Mouse (Mus musculus) limb, embryonic 15.5 days (tissue): ENCODE measurements around the gene B3gat2. TPM values are rescaled to one million over a fixed set of nuclear protein-coding genes. Genes with fewer than 3 reads are reported as not detected.
A peak's percentile ranks its signal among the peaks of the same experiment; 100 is the strongest.

Source experiments
- ATAC-seq: fragments of 200-750 bp; cut with Nextera tagmentation; 2 replicates; pipeline ENCODE4 v1.8.0; 2017; ENCODE audit warnings: low read depth, moderate TSS enrichment; ENCODE audit not compliant: insufficient number of reproducible peaks, low FRiP score, low TSS enrichment
- H3K27ac ChIP-seq: fragments of 300-500 bp; sonication (generic); 2 replicates; pipeline ENCODE4 v1.5.1; 2015; ENCODE audit warnings: moderate library complexity, mild to moderate bottlenecking, inconsistent platforms
- H3K27me3 ChIP-seq: fragments of 300-500 bp; sonication (generic); 2 replicates; pipeline ENCODE4 v1.6.1; 2015; ENCODE audit warnings: inconsistent platforms
- H3K36me3 ChIP-seq: fragments of 300-500 bp; sonication (generic); 2 replicates; pipeline ENCODE4 v1.6.1; 2015; ENCODE audit warnings: inconsistent platforms
- H3K4me1 ChIP-seq: fragments of 300-500 bp; sonication (generic); 2 replicates; pipeline ENCODE4 v1.6.1; 2015; ENCODE audit warnings: inconsistent platforms
- H3K4me2 ChIP-seq: fragments of 300-500 bp; sonication (generic); 2 replicates; pipeline ENCODE4 v1.6.1; 2015; ENCODE audit warnings: mild to moderate bottlenecking, inconsistent platforms
- H3K4me3 ChIP-seq: fragments of 300-500 bp; sonication (generic); 2 replicates; pipeline ENCODE4 v1.5.1; 2015; ENCODE audit warnings: mild to moderate bottlenecking, inconsistent platforms
- H3K9ac ChIP-seq: fragments of 300-500 bp; sonication (generic); 2 replicates; pipeline ENCODE4 v1.6.1; 2015; ENCODE audit warnings: inconsistent platforms
- H3K9me3 ChIP-seq: fragments of 300-500 bp; sonication (generic); 2 replicates; pipeline ENCODE4 v1.6.1; 2016; ENCODE audit warnings: inconsistent platforms
- WGBS: fragments of 180-500 bp; shearing (Covaris S2); methylation state at CpG from one replicate; pipeline ENCODE4 v1.1.7; 2015; 5-methylcytosine and 5-hydroxymethylcytosine counted together
- polyA plus RNA-seq: library from polyadenylated mRNA; unstranded; fragments of >200 nt; fragmentation: Nextera tagmentation; extraction: Ambion mirVana; gene quantifications from 2 replicates; pipeline ENCODE4 v1.2.1, GENCODE M21; 2015

Gene B3gat2
- 0.78 and 0.96 TPM in 2 replicates for polyA plus RNA-seq

- Histone ChIP-seq H3K27me3 (peaks cover 48% of the 10 kb centered on the region), H3K9ac (peak within 1 kb of the TSS; percentile 31; the same call in 1 of the 2 replicates), H3K36me3 (no peaks in the 10 kb centered on the region), H3K4me3 (peak within 1 kb of the TSS; percentile 57), H3K4me2 (peak within 1 kb of the TSS; percentile 98), H3K4me1 (peaks cover 25% of the 10 kb centered on the region), H3K27ac (no peak within 1 kb of the TSS), H3K9me3 (no peaks in the 10 kb centered on the region)
- ATAC-seq: no peak
- WGBS: under 1% methylated on average over 34 of the region's 34 CpGs
Observed at GRCm38 (mm10) chr1:23761502-23762135, at the start of gene B3gat2. Gene B3gat2, plus strand, starts transcription at chr1:23761753.

DNA sequence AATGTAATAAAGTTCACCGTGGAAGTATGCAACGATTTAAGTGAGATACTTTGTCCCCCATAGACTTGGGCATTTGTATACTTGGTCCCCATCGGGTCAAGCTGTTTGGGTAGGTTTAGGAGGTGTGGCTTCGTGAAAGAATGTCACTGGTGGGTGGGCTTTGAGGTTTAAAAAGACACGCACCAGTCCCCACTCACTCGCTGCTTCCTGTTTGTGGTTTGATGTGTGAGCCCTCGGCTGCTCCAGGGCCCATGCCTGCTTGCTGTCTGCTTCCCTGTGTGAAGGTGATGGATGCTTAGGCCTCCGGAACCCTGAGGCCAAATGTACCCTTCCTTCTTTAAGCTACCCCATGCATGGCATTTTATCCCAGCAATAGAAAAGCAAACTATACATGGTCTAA is 41.2 kb upstream of the B3gat2 start:
- 74% methylated on average over 8 of the region's 8 CpGs for WGBS
- no peaks in the 10 kb centered on the region for H3K27me3 ChIP-seq

DNA sequence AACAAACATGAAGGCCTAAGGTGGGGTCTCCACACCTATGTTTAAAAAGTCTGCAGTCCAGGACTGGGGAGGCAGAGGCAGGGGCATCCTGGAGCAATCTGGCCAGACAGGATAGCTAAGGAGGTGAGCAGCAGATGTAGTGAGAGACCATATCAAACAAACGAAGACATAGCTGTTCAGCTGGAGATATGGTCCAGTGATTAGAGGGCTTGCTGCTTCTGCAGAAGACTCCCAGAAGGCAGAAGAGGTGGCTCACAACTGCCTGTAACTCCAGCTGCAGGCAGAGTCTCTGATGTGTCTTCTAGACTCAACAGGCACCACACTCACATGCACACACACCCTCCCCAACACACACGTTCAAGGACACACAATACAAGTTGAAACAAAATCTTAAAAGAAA is 40.5 kb upstream of the B3gat2 start:
- no peaks in the 10 kb centered on the region for H3K4me1 ChIP-seq
- no peaks in the 10 kb centered on the region for H3K36me3 ChIP-seq
- H3K27ac ChIP-seq: no peak overlapping the region
- WGBS: 73% methylated on average over 2 of the region's 2 CpGs
- no peak overlapping the region for H3K9ac ChIP-seq
- ATAC-seq: no peak
- H3K4me3 ChIP-seq: no peak overlapping the region
- no peaks in the 10 kb centered on the region for H3K9me3 ChIP-seq
- no peaks in the 10 kb centered on the region for H3K27me3 ChIP-seq
- H3K4me2 ChIP-seq: no peak overlapping the region

More for the DNA sequence above, 41.2 kb upstream of the B3gat2 start:
- no peak overlapping the region for H3K4me3 ChIP-seq
- no peaks in the 10 kb centered on the region for H3K9me3 ChIP-seq
- H3K36me3 ChIP-seq: no peaks in the 10 kb centered on the region
- no peak overlapping the region for H3K4me2 ChIP-seq
- no peak overlapping the region for H3K27ac ChIP-seq
- H3K9ac ChIP-seq: no peak overlapping the region
- ATAC-seq: no peak
- no peaks in the 10 kb centered on the region for H3K4me1 ChIP-seq

- Histone ChIP-seq H3K36me3 (no peaks in the 10 kb centered on the region), H3K9ac (no peak overlapping the region), H3K4me1 (no peaks in the 10 kb centered on the region), H3K9me3 (no peaks in the 10 kb centered on the region), H3K4me2 (no peak overlapping the region), H3K4me3 (no peak overlapping the region), H3K27me3 (no peaks in the 10 kb centered on the region), H3K27ac (no peak overlapping the region)
- 75% methylated on average over 15 of the region's 15 CpGs for WGBS
- no peak for ATAC-seq
Observed at GRCm38 (mm10) chr1:23722469-23723372, 38.8 kb upstream of the B3gat2 start.

- H3K4me2 ChIP-seq: no peak overlapping the region
- no peaks in the 10 kb centered on the region for H3K4me1 ChIP-seq
- no peaks in the 10 kb centered on the region for H3K36me3 ChIP-seq
- no peak overlapping the region for H3K9ac ChIP-seq
- no peak overlapping the region for H3K27ac ChIP-seq
- 81% methylated on average over 5 of the region's 5 CpGs for WGBS
- no peak overlapping the region for H3K4me3 ChIP-seq
- ATAC-seq: no peak
- no peaks in the 10 kb centered on the region for H3K9me3 ChIP-seq
- H3K27me3 ChIP-seq: no peaks in the 10 kb centered on the region
Observed at GRCm38 (mm10) chr1:23731324-23731723, 30.2 kb upstream of the B3gat2 start.

DNA sequence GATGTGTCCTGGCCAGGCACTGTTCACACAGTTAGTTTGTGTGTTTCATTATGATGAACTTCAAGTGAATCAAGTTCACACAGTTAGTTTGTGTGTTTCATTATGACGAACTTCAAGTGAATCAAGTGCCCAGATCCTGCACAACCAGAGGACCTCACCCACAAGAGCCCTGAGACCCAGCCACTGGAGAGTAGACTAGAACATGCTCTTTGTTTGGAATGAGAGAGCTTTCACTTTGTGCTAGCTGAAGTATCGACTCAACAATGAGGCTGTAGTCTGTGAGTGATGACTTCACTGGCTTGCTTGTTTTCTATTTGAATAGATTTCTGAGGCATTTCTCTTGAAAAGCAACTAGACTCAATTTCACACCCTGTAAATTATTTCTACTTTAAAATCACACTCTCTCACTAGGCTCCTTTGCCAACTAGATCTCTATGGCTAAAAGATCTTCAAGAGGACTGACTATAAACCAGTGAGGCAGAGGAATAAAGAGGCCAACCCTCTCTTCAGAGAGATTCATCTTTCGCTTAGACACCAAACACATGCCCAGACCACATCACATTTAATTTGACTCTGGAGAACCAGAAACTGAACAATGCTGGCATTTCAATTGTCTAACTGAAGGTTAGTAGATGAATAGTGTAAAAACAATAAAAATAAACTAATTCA is 10.6 kb upstream of the B3gat2 start:
- 81% methylated on average over 3 of the region's 3 CpGs for WGBS

GRCm38 (mm10) chr1:23753091-23753490 is 8.5 kb upstream of the B3gat2 start:
- no peak overlapping the region for H3K9ac ChIP-seq
- H3K9me3 ChIP-seq: no peaks in the 10 kb centered on the region
- 75% methylated on average over 2 of the region's 2 CpGs for WGBS
- H3K36me3 ChIP-seq: no peaks in the 10 kb centered on the region
- no peaks in the 10 kb centered on the region for H3K27me3 ChIP-seq
- H3K4me2 ChIP-seq: no peak overlapping the region
- ATAC-seq: no peak
- H3K4me1 ChIP-seq: no peaks in the 10 kb centered on the region
- H3K27ac ChIP-seq: no peak overlapping the region
- H3K4me3 ChIP-seq: no peak overlapping the region

More for the DNA sequence above, 10.6 kb upstream of the B3gat2 start:
- H3K27me3 ChIP-seq: no peaks in the 10 kb centered on the region
- H3K4me1 ChIP-seq: no peaks in the 10 kb centered on the region
- H3K4me3 ChIP-seq: no peak overlapping the region
- H3K9me3 ChIP-seq: no peaks in the 10 kb centered on the region
- ATAC-seq: no peak
- H3K27ac ChIP-seq: no peak overlapping the region
- no peaks in the 10 kb centered on the region for H3K36me3 ChIP-seq
- H3K4me2 ChIP-seq: no peak overlapping the region
- no peak overlapping the region for H3K9ac ChIP-seq

DNA sequence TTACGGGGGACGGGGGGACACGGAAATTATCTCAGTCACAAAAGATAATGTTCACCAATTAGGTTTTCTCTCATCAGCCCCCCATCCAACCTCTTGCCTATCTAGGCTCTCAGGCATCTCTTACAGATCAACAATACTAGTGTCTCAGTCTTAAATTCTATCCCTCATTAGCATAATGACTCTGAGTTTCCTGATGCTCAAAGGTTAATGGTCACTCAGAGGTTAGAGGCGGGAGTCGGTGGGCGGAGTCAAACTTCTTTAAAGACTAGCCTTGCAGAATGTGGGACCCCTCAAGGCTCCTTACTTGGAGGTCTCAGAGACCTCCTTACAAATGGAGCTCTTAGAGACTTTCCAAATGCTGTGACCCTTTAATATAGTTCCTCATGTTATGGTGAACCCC is 8.0 kb upstream of the B3gat2 start:
- ATAC-seq: no peak
- no peak overlapping the region for H3K4me2 ChIP-seq
- no peaks in the 10 kb centered on the region for H3K4me1 ChIP-seq
- H3K36me3 ChIP-seq: no peaks in the 10 kb centered on the region
- H3K27ac ChIP-seq: no peak overlapping the region
- H3K9me3 ChIP-seq: no peaks in the 10 kb centered on the region
- H3K9ac ChIP-seq: no peak overlapping the region
- no peaks in the 10 kb centered on the region for H3K27me3 ChIP-seq
- WGBS: 87% methylated on average over 6 of the region's 6 CpGs
- H3K4me3 ChIP-seq: no peak overlapping the region

DNA sequence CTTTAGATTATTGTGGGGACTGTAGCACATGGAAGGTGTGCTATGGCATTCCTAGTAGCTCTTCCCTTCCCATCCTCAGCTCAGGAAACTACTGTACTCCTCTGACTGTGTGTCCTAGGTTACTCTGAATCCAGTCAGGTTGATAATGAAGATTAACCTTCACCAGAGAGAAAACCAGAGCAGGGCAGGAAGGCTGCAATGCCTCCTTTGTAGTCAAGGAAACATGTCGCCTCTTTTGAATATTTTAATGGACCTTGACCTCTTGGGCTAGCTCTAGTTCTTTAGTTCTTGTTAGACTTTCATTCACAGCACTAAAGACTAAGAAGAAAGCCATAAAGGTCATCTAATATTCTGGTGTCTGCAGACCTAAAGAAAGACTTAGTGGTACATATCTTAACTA is 7.2 kb upstream of the B3gat2 start:
- Histone ChIP-seq H3K27me3 (peaks cover 5% of the 10 kb centered on the region), H3K4me3 (no peak overlapping the region), H3K27ac (no peak overlapping the region), H3K4me1 (no peaks in the 10 kb centered on the region), H3K36me3 (no peaks in the 10 kb centered on the region), H3K9ac (no peak overlapping the region), H3K9me3 (no peaks in the 10 kb centered on the region), H3K4me2 (no peak overlapping the region)
- 62% methylated on average over 1 of the region's 1 CpGs for WGBS
- ATAC-seq: no peak

DNA sequence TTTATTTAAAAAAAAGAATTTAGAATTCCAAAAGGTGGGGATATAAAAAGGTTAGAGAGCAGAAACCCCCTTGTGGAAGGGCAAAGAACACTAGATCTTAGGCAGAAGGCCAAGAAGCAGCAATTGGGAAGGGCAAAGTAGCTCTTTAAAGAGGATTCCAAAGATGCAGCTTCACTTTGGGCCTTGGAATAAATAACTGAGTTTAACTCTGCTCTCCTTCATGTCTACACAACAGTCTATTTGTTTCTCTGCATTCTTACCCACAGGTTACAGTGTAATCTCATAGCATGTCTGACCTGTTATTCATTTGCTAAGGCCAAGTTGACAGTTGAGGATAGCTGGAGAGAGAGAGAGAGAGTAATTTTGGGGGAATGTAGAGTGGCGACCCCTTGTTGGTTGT is 6.6 kb upstream of the B3gat2 start:
- no peaks in the 10 kb centered on the region for H3K36me3 ChIP-seq
- H3K9me3 ChIP-seq: no peaks in the 10 kb centered on the region
- no peak overlapping the region for H3K27ac ChIP-seq
- no peaks in the 10 kb centered on the region for H3K4me1 ChIP-seq
- 88% methylated on average over 1 of the region's 1 CpGs for WGBS
- no peak overlapping the region for H3K9ac ChIP-seq
- H3K4me3 ChIP-seq: no peak overlapping the region
- no peak for ATAC-seq
- H3K4me2 ChIP-seq: no peak overlapping the region
- H3K27me3 ChIP-seq: peaks cover 11% of the 10 kb centered on the region

DNA sequence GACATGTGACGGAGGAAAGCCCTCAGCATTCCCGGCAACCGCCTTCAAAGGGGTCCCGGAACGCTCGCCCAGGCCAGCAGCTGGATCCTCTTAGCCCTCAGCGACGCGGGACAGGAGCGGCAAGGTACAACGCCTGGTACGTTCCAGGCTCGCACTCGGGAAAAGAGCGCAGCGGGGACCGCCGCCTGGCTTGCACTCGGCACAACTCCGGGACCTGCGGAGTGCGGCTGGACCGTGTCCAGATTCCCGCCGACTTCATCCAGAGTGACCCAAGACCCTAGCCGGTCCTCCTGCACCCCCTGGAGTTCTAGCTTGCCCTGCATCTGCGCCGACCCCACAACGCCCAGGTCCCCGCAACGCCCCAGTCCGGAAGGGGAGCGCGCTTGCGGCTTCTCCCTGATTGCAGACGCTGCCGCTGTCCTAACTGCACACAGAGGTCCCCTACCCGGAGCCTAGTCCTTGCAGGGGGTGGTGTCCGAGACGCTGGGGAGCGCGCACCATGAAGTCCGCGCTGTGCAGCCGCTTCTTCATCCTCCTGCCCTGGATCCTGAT is 659 bp downstream of the B3gat2 start:
- H3K27ac ChIP-seq: no peak overlapping the region
- peak overlapping the region; percentile 98 for H3K4me2 ChIP-seq
- H3K9ac ChIP-seq: 0 out of 2 replicates have a peak overlapping the region, but pooled peaks have one; percentile 31
- peaks cover 48% of the 10 kb centered on the region for H3K27me3 ChIP-seq
- H3K36me3 ChIP-seq: no peaks in the 10 kb centered on the region
- peak overlapping the region; percentile 57 for H3K4me3 ChIP-seq
- H3K4me1 ChIP-seq: peaks cover 25% of the 10 kb centered on the region
- WGBS: under 1% methylated on average over 43 of the region's 45 CpGs
- ATAC-seq: peak; percentile 12; the same call in 1 of the 2 replicates
- no peaks in the 10 kb centered on the region for H3K9me3 ChIP-seq
